Mouse (Mus musculus) MEL (cell line): ENCODE measurements around the gene Hepacam2. TPM values are rescaled to one million over a fixed set of nuclear protein-coding genes. Genes with fewer than 3 reads are reported as not detected.

ENCODE experiments used
- DNase-seq: peaks from one replicate; pipeline ENCODE4 v3.0.0; 2011; ENCODE audit warnings: low read depth, low spot score
- H3K27ac ChIP-seq: 2 replicates; pipeline ENCODE4 v1.5.1; 2012; ENCODE audit warnings: low read depth, mild to moderate bottlenecking, control low read depth, low read length, moderate library complexity; ENCODE audit not compliant: control insufficient read depth
- H3K27me3 ChIP-seq, 2 experiments: fragments of 150-350 bp in 1 of 2; sonication (generic) in 1 of 2; 2 replicates each; pipeline ENCODE4 v1.6.1; 2012; ENCODE audit warnings: low read length in 2 of 2, mild to moderate bottlenecking in 2 of 2, improper control_type of control experiment in 1 of 2, moderate library complexity in 1 of 2; ENCODE audit not compliant: insufficient read depth in 2 of 2, control insufficient read depth in 1 of 2
- H3K36me3 ChIP-seq, 2 experiments: 2 replicates each; pipeline ENCODE4 v1.6.1; 2012 to 2014; ENCODE audit warnings: low read length in 2 of 2, improper control_type of control experiment in 1 of 2, inconsistent platforms in 1 of 2, mild to moderate bottlenecking in 1 of 2; ENCODE audit not compliant: insufficient read depth in 2 of 2, control insufficient read depth in 1 of 2
- H3K4me1 ChIP-seq, 2 experiments: fragments of 150-350 bp in 1 of 2; sonication (generic) in 1 of 2; 2 replicates each; pipeline ENCODE4 v1.6.1; 2012; ENCODE audit warnings: low read length in 2 of 2, improper control_type of control experiment in 1 of 2, mild to moderate bottlenecking in 1 of 2; ENCODE audit not compliant: insufficient read depth in 2 of 2, control insufficient read depth in 1 of 2
- H3K4me3 ChIP-seq, 2 experiments: fragments of 150-350 bp in 1 of 2; sonication (generic) in 1 of 2; 2 replicates each; pipeline ENCODE4 v1.5.1; 2012; ENCODE audit warnings: low read depth in 2 of 2, low read length in 2 of 2, mild to moderate bottlenecking in 2 of 2, moderate library complexity in 2 of 2, control low read depth in 1 of 2, improper control_type of control experiment in 1 of 2; ENCODE audit not compliant: control insufficient read depth in 1 of 2, insufficient read depth in 1 of 2
- H3K79me2 ChIP-seq: 2 replicates; pipeline ENCODE4 v1.6.1; 2012; ENCODE audit warnings: mild to moderate bottlenecking, low read length, moderate library complexity; ENCODE audit not compliant: control insufficient read depth, poor library complexity, insufficient read depth
- H3K9ac ChIP-seq: 2 replicates; pipeline ENCODE4 v1.6.1; 2012; ENCODE audit warnings: low read depth, mild to moderate bottlenecking, control low read depth, low read length, moderate library complexity; ENCODE audit not compliant: control insufficient read depth, poor library complexity, severe bottlenecking
- H3K9me3 ChIP-seq: fragments of 150-350 bp; sonication (generic); replicated peaks from 2 replicates; pipeline ENCODE4 v1.6.1; 2012; ENCODE audit warnings: mild to moderate bottlenecking, low read length, improper control_type of control experiment, moderate library complexity; ENCODE audit not compliant: insufficient read depth
- BHLHE40 ChIP-seq: IDR thresholded peaks from 2 replicates; pipeline ENCODE4 v1.6.1; 2012; ENCODE audit warnings: low read depth, mild to moderate bottlenecking, inconsistent platforms, low read length, improper control_type of control experiment, borderline replicate concordance
- CHD2 ChIP-seq: IDR thresholded peaks from 2 replicates; pipeline ENCODE4 v1.6.1; 2011; ENCODE audit warnings: low read length, improper control_type of control experiment
- E2F4 ChIP-seq: IDR thresholded peaks from 2 replicates; pipeline ENCODE4 v1.6.1; 2011; ENCODE audit warnings: low read depth, low read length, improper control_type of control experiment, borderline replicate concordance
- ELF1 ChIP-seq: IDR thresholded peaks from 2 replicates; pipeline ENCODE4 v1.6.1; 2014; ENCODE audit warnings: low read depth, mild to moderate bottlenecking, inconsistent platforms, low read length, improper control_type of control experiment, moderate library complexity
- EP300 ChIP-seq, 2 experiments: IDR thresholded peaks; 2 replicates each; pipeline ENCODE4 v1.6.1; 2011; ENCODE audit warnings: improper control_type of control experiment in 2 of 2, low read length in 2 of 2, low read depth in 1 of 2, mild to moderate bottlenecking in 1 of 2
- GABPA ChIP-seq: IDR thresholded peaks from 2 replicates; pipeline ENCODE4 v1.6.1; 2012; ENCODE audit warnings: low read depth, mild to moderate bottlenecking, inconsistent platforms, low read length, improper control_type of control experiment, moderate library complexity
- GATA1 ChIP-seq: IDR thresholded peaks from 2 replicates; pipeline ENCODE4 v1.6.1; 2011; ENCODE audit warnings: low read depth, low read length, improper control_type of control experiment
- JUND ChIP-seq: IDR thresholded peaks from 2 replicates; pipeline ENCODE4 v1.6.1; 2011; ENCODE audit warnings: low read depth, mild to moderate bottlenecking, improper control_type of control experiment, low read length
- MAX ChIP-seq: IDR thresholded peaks from 2 replicates; pipeline ENCODE4 v1.6.1; 2011; ENCODE audit warnings: low read length, improper control_type of control experiment
- MAZ ChIP-seq: IDR thresholded peaks from 2 replicates; pipeline ENCODE4 v1.6.1; 2012; ENCODE audit warnings: low read depth, mild to moderate bottlenecking, inconsistent platforms, low read length, improper control_type of control experiment
- MEF2A ChIP-seq: IDR thresholded peaks from 2 replicates; pipeline ENCODE4 v1.6.1; 2014; ENCODE audit warnings: low read depth, mild to moderate bottlenecking, inconsistent platforms, low read length, improper control_type of control experiment; ENCODE audit not compliant: poor library complexity, insufficient replicate concordance, severe bottlenecking; ENCODE audit errors: extremely low read depth
- MXI1 ChIP-seq: IDR thresholded peaks from 2 replicates; pipeline ENCODE4 v1.6.1; 2011; ENCODE audit warnings: mild to moderate bottlenecking, low read depth, low read length, improper control_type of control experiment
- MYC ChIP-seq: IDR thresholded peaks from 2 replicates; pipeline ENCODE4 v1.6.1; 2011; ENCODE audit warnings: low read depth, mild to moderate bottlenecking, low read length, improper control_type of control experiment, moderate library complexity
- NELFE ChIP-seq: IDR thresholded peaks from 2 replicates; pipeline ENCODE4 v1.6.1; 2011; ENCODE audit warnings: low read depth, low read length, improper control_type of control experiment
- NRF1 ChIP-seq: IDR thresholded peaks from 2 replicates; pipeline ENCODE4 v1.6.1; 2014; ENCODE audit warnings: low read depth, mild to moderate bottlenecking, inconsistent platforms, low read length, improper control_type of control experiment, moderate library complexity; ENCODE audit not compliant: poor library complexity, insufficient read depth, severe bottlenecking
- POLR2AphosphoS2 ChIP-seq: IDR thresholded peaks from 2 replicates; pipeline ENCODE4 v1.6.1; 2011; ENCODE audit warnings: low read length, improper control_type of control experiment
- POLR2AphosphoS5 ChIP-seq: IDR thresholded peaks from 2 replicates; pipeline ENCODE4 v1.6.1; 2012; ENCODE audit warnings: low read depth, borderline replicate concordance, mild to moderate bottlenecking, inconsistent platforms, low read length, moderate library complexity, mixed read lengths
- RCOR1 ChIP-seq: IDR thresholded peaks from 2 replicates; pipeline ENCODE4 v1.6.1; 2012; ENCODE audit warnings: low read depth, mild to moderate bottlenecking, inconsistent platforms, low read length, improper control_type of control experiment
- TAL1 ChIP-seq: IDR thresholded peaks from 2 replicates; pipeline ENCODE4 v1.6.1; 2012; ENCODE audit warnings: mild to moderate bottlenecking, inconsistent platforms, low read length, moderate library complexity, mixed read lengths
- TBP ChIP-seq: IDR thresholded peaks from 2 replicates; pipeline ENCODE4 v1.8.0; 2011; ENCODE audit warnings: low read depth, low read length, improper control_type of control experiment
- TCF12 ChIP-seq: IDR thresholded peaks from 2 replicates; pipeline ENCODE4 v1.6.1; 2014; ENCODE audit warnings: low read depth, mild to moderate bottlenecking, inconsistent platforms, low read length, improper control_type of control experiment, moderate library complexity
- UBTF ChIP-seq: IDR thresholded peaks from 2 replicates; pipeline ENCODE4 v1.6.1; 2012; ENCODE audit warnings: low read depth, mild to moderate bottlenecking, inconsistent platforms, low read length, improper control_type of control experiment, moderate library complexity, borderline replicate concordance; ENCODE audit not compliant: insufficient read depth
- USF1 ChIP-seq: IDR thresholded peaks from 2 replicates; pipeline ENCODE4 v1.6.1; 2014; ENCODE audit warnings: low read depth, mild to moderate bottlenecking, inconsistent platforms, low read length, improper control_type of control experiment, moderate library complexity
- USF2 ChIP-seq, 2 experiments: IDR thresholded peaks; 2 replicates each; pipeline ENCODE4 v1.6.1; 2011 to 2012; ENCODE audit warnings: improper control_type of control experiment in 2 of 2, low read length in 2 of 2, borderline replicate concordance in 1 of 2, inconsistent platforms in 1 of 2, low read depth in 1 of 2, mild to moderate bottlenecking in 1 of 2; ENCODE audit not compliant: insufficient read depth in 1 of 2
- ZC3H11A ChIP-seq: IDR thresholded peaks from 2 replicates; pipeline ENCODE4 v1.6.1; 2012; ENCODE audit warnings: low read depth, mild to moderate bottlenecking, inconsistent platforms, low read length, improper control_type of control experiment
- ZKSCAN1 ChIP-seq: IDR thresholded peaks from 2 replicates; pipeline ENCODE4 v1.6.1; 2012; ENCODE audit warnings: low read depth, mild to moderate bottlenecking, inconsistent platforms, low read length, improper control_type of control experiment, moderate library complexity
- ZNF384 ChIP-seq: IDR thresholded peaks from 2 replicates; pipeline ENCODE4 v1.6.1; 2012; ENCODE audit warnings: low read depth, mild to moderate bottlenecking, inconsistent platforms, low read length, improper control_type of control experiment
- polyA plus RNA-seq, 2 experiments: library from polyadenylated mRNA; stranded (reverse) in 1 of 2; unstranded in 1 of 2; fragments of >175 nt in 1 of 2; fragments of >200 nt in 1 of 2; gene quantifications; 2 replicates each; pipeline versions ENCODE4 v1.2.1 to v1.2.4; 2012; ENCODE audit warnings: low replicate concordance in 2 of 2, low read depth in 1 of 2; ENCODE audit not compliant: insufficient read length in 2 of 2, insufficient read depth in 1 of 2, missing spikeins in 1 of 2
- total RNA-seq: library from RNA; depleted of rRNA; stranded (reverse); fragments of 300-350 nt; gene quantifications from 2 replicates; pipeline ENCODE4 v1.2.3, GENCODE M21; 2012

The Hepacam2 gene
- total and polyA plus RNA-seq, 3 experiments, result 0.11 TPM; not detected in 2

GRCm38 (mm10) chr6:3528198-3528597 lies 30.1 kb upstream of the Hepacam2 start:
- no peak for DNase-seq
- TF ChIP-seq UBTF (no peak), ELF1 (no peak), MYC (no peak), GABPA (no peak), MEF2A (no peak), POLR2AphosphoS2 (no peak), TCF12 (no peak), BHLHE40 (no peak), MXI1 (no peak), CHD2 (no peak), TBP (no peak), POLR2AphosphoS5 (no peak), USF1 (no peak), RCOR1 (no peak), NRF1 (no peak), E2F4 (no peak)
- TF ChIP-seq, all 39 proteins: peak for 0
- no peak overlapping the region for H3K9ac ChIP-seq
- no peaks in the 10 kb centered on the region for H3K9me3 ChIP-seq
- no peak overlapping the region for H3K4me3 ChIP-seq
- no peaks in the 10 kb centered on the region for H3K27me3 ChIP-seq
- no peak overlapping the region for H3K27ac ChIP-seq
- no peaks in the 10 kb centered on the region; a peak in 1 of 4 replicates for H3K36me3 ChIP-seq
- no peaks in the 10 kb centered on the region for H3K79me2 ChIP-seq
- H3K4me1 ChIP-seq, result no peaks in the 10 kb centered on the region

- no peak overlapping the region for H3K27ac ChIP-seq
- peaks cover 0 to 3% of the 10 kb centered on the region in 2 experiments; a peak in 1 of 4 replicates for H3K36me3 ChIP-seq
- no peaks in the 10 kb centered on the region for H3K9me3 ChIP-seq
- peaks cover 3% of the 10 kb centered on the region for H3K79me2 ChIP-seq
- no peaks in the 10 kb centered on the region for H3K27me3 ChIP-seq
- no peak for DNase-seq
- no peaks in the 10 kb centered on the region for H3K4me1 ChIP-seq
- no peak overlapping the region for H3K9ac ChIP-seq
- TF ChIP-seq TCF12, result no peak
- TF ChIP-seq GATA1, result no peak
- TF ChIP-seq ZNF384, result no peak
- TF ChIP-seq TAL1, result no peak
- TF ChIP-seq UBTF, result no peak
- TF ChIP-seq MAZ, result no peak
- no peak for TF ChIP-seq TBP
- no peak for TF ChIP-seq MAX
- no peak for TF ChIP-seq NELFE
- TF ChIP-seq MEF2A, result no peak
- no peak for TF ChIP-seq JUND
- TF ChIP-seq USF2 (IDR thresholded peaks at IDR 0.05; ENCODE audit: borderline replicate concordance in 1 of 2, insufficient read depth in 1 of 2, low read depth in 1 of 2, low read length in 2 of 2), result no peak
- no peak for TF ChIP-seq ZKSCAN1
- TF ChIP-seq ZC3H11A, result no peak
- no peak for TF ChIP-seq CHD2
- TF ChIP-seq EP300 (IDR thresholded peaks at IDR 0.05; ENCODE audit: low read depth in 1 of 2, low read length in 2 of 2), result no peak
- no peak overlapping the region for H3K4me3 ChIP-seq
These were observed 14.5 kb upstream of the Hepacam2 start for GRCm38 (mm10) chr6:3512611-3513010.
